Mouse (Mus musculus) myocyte (in vitro differentiated cells): ENCODE measurements around the gene Nkain4. TPM values are rescaled to one million over a fixed set of nuclear protein-coding genes. Genes with fewer than 3 reads are reported as not detected.

Experiments used
- H3K27me3 ChIP-seq: one replicate; pipeline ENCODE4 v1.6.1; 2011; ENCODE audit not compliant: control insufficient read depth, insufficient read depth, insufficient read length
- H3K36me3 ChIP-seq: one replicate; pipeline ENCODE4 v1.6.1; 2011; ENCODE audit not compliant: control insufficient read depth, insufficient read depth
- H3K4me2 ChIP-seq: one replicate; pipeline ENCODE4 v1.6.1; 2011; ENCODE audit warnings: low read depth, control low read depth
- H3K4me3 ChIP-seq: one replicate; pipeline ENCODE4 v1.5.1; 2011; ENCODE audit warnings: mild to moderate bottlenecking, control low read depth, moderate library complexity
- H3K79me2 ChIP-seq: one replicate; pipeline ENCODE4 v1.6.1; 2011; ENCODE audit not compliant: control insufficient read depth, insufficient read depth
- H3ac ChIP-seq: one replicate; pipeline ENCODE4 v1.6.1; 2011; ENCODE audit not compliant: control insufficient read depth, insufficient read length
- CEBPB ChIP-seq: IDR thresholded peaks from 2 replicates; pipeline ENCODE4 v1.6.1; 2011; ENCODE audit warnings: mild to moderate bottlenecking, moderate library complexity; ENCODE audit not compliant: poor library complexity, insufficient read depth, severe bottlenecking
- E2F4 ChIP-seq: IDR thresholded peaks from one replicate; pipeline ENCODE4 v1.6.1; 2011; ENCODE audit warnings: mild to moderate bottlenecking, control low read depth, moderate library complexity; ENCODE audit not compliant: insufficient read depth
- MAX ChIP-seq: IDR thresholded peaks from one replicate; pipeline ENCODE4 v1.6.1; 2011; ENCODE audit warnings: low read depth, mild to moderate bottlenecking, control low read depth
- MYOD1 ChIP-seq, 3 experiments: IDR thresholded peaks; one replicate each; pipeline ENCODE4 v1.6.1; 2011; ENCODE audit warnings: control low read depth in 2 of 3, low read depth in 2 of 3, mild to moderate bottlenecking in 2 of 3, moderate library complexity in 1 of 3; ENCODE audit not compliant: insufficient read length in 2 of 3, control insufficient read depth in 1 of 3
- MYOG ChIP-seq, 3 experiments: IDR thresholded peaks; one replicate each; pipeline ENCODE4 v1.6.1; 2011; ENCODE audit warnings: control low read depth in 2 of 3, low read depth in 2 of 3, mild to moderate bottlenecking in 2 of 3; ENCODE audit not compliant: insufficient read length in 2 of 3, control insufficient read depth in 1 of 3, insufficient read depth in 1 of 3
- POLR2A ChIP-seq: IDR thresholded peaks from one replicate; pipeline ENCODE4 v1.6.1; 2011; ENCODE audit warnings: low read depth, mild to moderate bottlenecking, control low read depth, moderate library complexity; ENCODE audit not compliant: insufficient read length
- POLR2AphosphoS2 ChIP-seq: IDR thresholded peaks from one replicate; pipeline ENCODE4 v1.6.1; 2011; ENCODE audit warnings: low read depth, control low read depth; ENCODE audit not compliant: insufficient read length
- REST ChIP-seq: IDR thresholded peaks from one replicate; pipeline ENCODE4 v1.6.1; 2011; ENCODE audit warnings: mild to moderate bottlenecking, control low read depth, moderate library complexity; ENCODE audit not compliant: insufficient read depth, insufficient read length
- SRF ChIP-seq: IDR thresholded peaks from one replicate; pipeline ENCODE4 v1.6.1; 2011; ENCODE audit warnings: low read depth; ENCODE audit not compliant: control insufficient read depth, insufficient read length
- TCF12 ChIP-seq: IDR thresholded peaks from one replicate; pipeline ENCODE4 v1.6.1; 2011; ENCODE audit warnings: mild to moderate bottlenecking, control low read depth; ENCODE audit not compliant: poor library complexity, insufficient read depth, severe bottlenecking
- TCF3 ChIP-seq: IDR thresholded peaks from one replicate; pipeline ENCODE4 v1.6.1; 2011; ENCODE audit warnings: low read depth, control low read depth; ENCODE audit not compliant: insufficient read length
- USF1 ChIP-seq: IDR thresholded peaks from one replicate; pipeline ENCODE4 v1.6.1; 2011; ENCODE audit warnings: low read depth, mild to moderate bottlenecking, control low read depth, moderate library complexity
- polyA plus RNA-seq: library from polyadenylated mRNA; unstranded; fragments of >200 nt; fragmentation: generic; extraction: Trizol; gene quantifications from one replicate; pipeline ENCODE4 v1.2.1, GENCODE M21; 2012; ENCODE audit warnings: missing spikeins

Nkain4 gene
- polyA plus RNA-seq, 1 experiment = not detected

- H3K4me3 ChIP-seq = no peak overlapping the region
- TF ChIP-seq SRF (no peak), TCF12 (no peak), MYOG (IDR thresholded peaks at IDR 0.05; ENCODE audit: control insufficient read depth in 1 of 3, insufficient read depth in 1 of 3, insufficient read length in 2 of 3, low read depth in 2 of 3) (no peak), USF1 (no peak), E2F4 (no peak), POLR2A (no peak), MAX (no peak), POLR2AphosphoS2 (no peak), MYOD1 (IDR thresholded peaks at IDR 0.05; ENCODE audit: control insufficient read depth in 1 of 3, insufficient read length in 2 of 3, low read depth in 2 of 3) (no peak), CEBPB (no peak), TCF3 (no peak), REST (no peak)
These were observed 61.5 kb downstream of the Nkain4 start for GRCm38 (mm10) chr2:180892841-180893521.

GRCm38 (mm10) chr2:180891835-180892323 lies 62.6 kb downstream of the Nkain4 start:
- TF ChIP-seq SRF (no peak), MYOG (IDR thresholded peaks at IDR 0.05; ENCODE audit: control insufficient read depth in 1 of 3, insufficient read depth in 1 of 3, insufficient read length in 2 of 3, low read depth in 2 of 3) (no peak), MAX (no peak), USF1 (no peak), POLR2A (no peak), E2F4 (no peak), TCF12 (no peak), REST (no peak), CEBPB (no peak), MYOD1 (IDR thresholded peaks at IDR 0.05; ENCODE audit: control insufficient read depth in 1 of 3, insufficient read length in 2 of 3, low read depth in 2 of 3) (no peak), POLR2AphosphoS2 (no peak), TCF3 (no peak)
- H3K36me3 ChIP-seq = no peaks in the 10 kb centered on the region
- no peak overlapping the region for H3K4me2 ChIP-seq
- no peaks in the 10 kb centered on the region for H3K79me2 ChIP-seq
- H3ac ChIP-seq = no peak overlapping the region
- H3K27me3 ChIP-seq = peaks cover 83% of the 10 kb centered on the region
- no peak overlapping the region for H3K4me3 ChIP-seq

More at GRCm38 (mm10) chr2:180892841-180893521, 61.5 kb downstream of the Nkain4 start:
- H3K36me3 ChIP-seq = no peaks in the 10 kb centered on the region
- no peak overlapping the region for H3K4me2 ChIP-seq
- H3K79me2 ChIP-seq = no peaks in the 10 kb centered on the region
- H3K27me3 ChIP-seq = peaks cover 88% of the 10 kb centered on the region
- no peak overlapping the region for H3ac ChIP-seq

DNA sequence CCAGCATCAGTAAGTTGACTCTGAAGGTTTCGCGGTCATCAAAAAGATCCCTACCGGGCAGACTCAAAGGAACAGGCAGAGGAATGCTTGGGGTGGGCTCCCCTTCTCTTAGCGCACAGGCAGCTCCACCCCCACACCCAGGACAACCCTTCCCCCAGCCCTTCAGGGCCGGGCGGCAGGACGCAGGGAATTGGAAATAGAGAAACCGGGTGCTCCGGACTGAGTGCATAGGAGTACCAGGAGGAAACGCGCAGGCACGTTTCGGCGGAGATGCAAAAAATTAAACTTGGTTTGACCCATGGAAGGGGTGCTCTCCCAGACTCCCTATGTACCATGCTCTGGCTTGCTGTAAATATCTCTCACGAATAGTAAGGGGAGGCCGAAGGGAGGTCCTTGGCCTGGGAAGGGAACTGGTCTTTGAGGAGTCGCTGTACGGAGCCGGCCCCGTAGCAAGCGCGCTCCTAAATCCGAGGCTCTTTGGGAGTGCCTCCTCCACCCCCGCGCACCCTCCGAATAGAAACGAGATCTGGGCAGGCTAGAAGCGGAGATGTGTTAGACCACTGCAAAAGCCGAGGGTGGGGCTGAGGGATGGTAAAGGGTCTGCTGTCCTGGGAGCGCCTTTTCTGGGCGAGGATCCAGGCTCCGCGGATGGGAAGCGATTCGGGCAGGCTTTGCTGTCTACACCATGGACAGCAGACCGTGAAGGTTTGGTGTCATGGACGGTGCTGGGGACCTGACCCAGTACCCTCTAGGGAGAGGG lies 63.2 kb downstream of the Nkain4 start:
- TF ChIP-seq SRF (no peak), E2F4 (no peak), POLR2AphosphoS2 (no peak), TCF3 (no peak), MYOG (IDR thresholded peaks at IDR 0.05; ENCODE audit: control insufficient read depth in 1 of 3, insufficient read depth in 1 of 3, insufficient read length in 2 of 3, low read depth in 2 of 3) (no peak), CEBPB (no peak), USF1 (no peak), MAX (no peak), POLR2A (no peak), REST (no peak), TCF12 (no peak), MYOD1 (IDR thresholded peaks at IDR 0.05; ENCODE audit: control insufficient read depth in 1 of 3, insufficient read length in 2 of 3, low read depth in 2 of 3) (no peak)
- no peaks in the 10 kb centered on the region for H3K79me2 ChIP-seq
- H3K4me3 ChIP-seq = no peak overlapping the region
- H3ac ChIP-seq = no peak overlapping the region
- no peak overlapping the region for H3K4me2 ChIP-seq
- peaks cover 78% of the 10 kb centered on the region for H3K27me3 ChIP-seq
- no peaks in the 10 kb centered on the region for H3K36me3 ChIP-seq

- Histone ChIP-seq H3K4me2 (no peak overlapping the region), H3K36me3 (no peaks in the 10 kb centered on the region), H3K79me2 (no peaks in the 10 kb centered on the region), H3ac (no peak overlapping the region), H3K4me3 (no peak overlapping the region), H3K27me3 (peaks cover 71% of the 10 kb centered on the region)
- no peak for TF ChIP-seq REST
- TF ChIP-seq TCF12 = no peak
- no peak for TF ChIP-seq CEBPB
- no peak for TF ChIP-seq POLR2A
- no peak for TF ChIP-seq MYOG (IDR thresholded peaks at IDR 0.05; ENCODE audit: control insufficient read depth in 1 of 3, insufficient read depth in 1 of 3, insufficient read length in 2 of 3, low read depth in 2 of 3)
- TF ChIP-seq POLR2AphosphoS2 = no peak
- no peak for TF ChIP-seq MAX
These were observed 64.0 kb downstream of the Nkain4 start for GRCm38 (mm10) chr2:180890422-180891074.
